Mouse (Mus musculus): ENCODE results near the gene Ckap5. TPM values are rescaled to one million over a fixed set of nuclear protein-coding genes. Genes with fewer than 3 reads are reported as not detected.

Ckap5 gene
- total RNA-seq, 2 experiments from 2014 or later: 112 to 120 TPM

GRCm38 (mm10) chr2:91651458-91652258 is 125.1 kb downstream of the Ckap5 start:
- no peak for DNase-seq (ENCODE audit: low spot score in 2 of 2)

- no peak for DNase-seq (ENCODE audit: low spot score in 2 of 2)
Measured at GRCm38 (mm10) chr2:91652863-91653262, 126.3 kb downstream of the Ckap5 start.

- no peak for DNase-seq (ENCODE audit: low spot score in 2 of 2)
Measured at GRCm38 (mm10) chr2:91655388-91655787, 128.8 kb downstream of the Ckap5 start.

- no peak for DNase-seq (ENCODE audit: low spot score in 2 of 2)
Measured at GRCm38 (mm10) chr2:91655827-91656226, 129.3 kb downstream of the Ckap5 start.

- no peak for DNase-seq (ENCODE audit: low spot score in 2 of 2)
Measured at GRCm38 (mm10) chr2:91656774-91657173, 130.2 kb downstream of the Ckap5 start.

GRCm38 (mm10) chr2:91659657-91660056 is 133.1 kb downstream of the Ckap5 start:
- no peak for DNase-seq (ENCODE audit: low spot score in 2 of 2)

GRCm38 (mm10) chr2:91660981-91661380 is 134.4 kb downstream of the Ckap5 start:
- no peak for DNase-seq (ENCODE audit: low spot score in 2 of 2)

- DNase-seq (ENCODE audit: low spot score in 2 of 2): no peak
Measured at GRCm38 (mm10) chr2:91664780-91665179, 138.2 kb downstream of the Ckap5 start.

- DNase-seq (ENCODE audit: low spot score in 2 of 2): no peak
Measured at GRCm38 (mm10) chr2:91666386-91666910, 139.9 kb downstream of the Ckap5 start.

GRCm38 (mm10) chr2:91667747-91668146 is 141.2 kb downstream of the Ckap5 start:
- no peak for DNase-seq (ENCODE audit: low spot score in 2 of 2)

GRCm38 (mm10) chr2:91669326-91669725 is 142.8 kb downstream of the Ckap5 start:
- no peak for DNase-seq (ENCODE audit: low spot score in 2 of 2)

GRCm38 (mm10) chr2:91670038-91670437 is 143.5 kb downstream of the Ckap5 start:
- DNase-seq (ENCODE audit: low spot score in 2 of 2): no peak

Other genes starting within 250 kb of the Ckap5 start
- gene 1110051M20Rik, start 82.1 kb upstream of the Ckap5 start, total RNA-seq (2021): 100 to 1,000 TPM in 1 of 2 experiments, 10 to 100 TPM in 1; 90.8 to 106 TPM
- 10 to 100 TPM; 38.0 to 40.2 TPM for gene Lrp4, start 69.3 kb upstream of the Ckap5 start, total RNA-seq (2021)
- under 1 TPM in 1 of 2 experiments, not detected in 1; 0.25 TPM for gene F2, start 109.7 kb downstream of the Ckap5 start, total RNA-seq (2021)
- gene Zfp408, start 123.0 kb downstream of the Ckap5 start, total RNA-seq (2021): 10 to 100 TPM; 11.1 to 13.0 TPM
- gene Arhgap1, start 123.1 kb downstream of the Ckap5 start, total RNA-seq (2021): 10 to 100 TPM; 65.8 to 68.0 TPM
- gene Atg13, start 183.8 kb downstream of the Ckap5 start, total RNA-seq (2021): 10 to 100 TPM; 57.2 to 59.5 TPM
- 1 to 10 TPM; 7.5 to 8.5 TPM for gene Harbi1, start 184.1 kb downstream of the Ckap5 start, total RNA-seq (2021)
- 10 to 100 TPM; 45.5 to 49.1 TPM for gene Ambra1, start 203.4 kb downstream of the Ckap5 start, total RNA-seq (2021)